Mouse (Mus musculus) embryonic facial prominence, embryonic 12.5 days (tissue): ENCODE data around the gene Tmprss13. TPM values are rescaled to one million over a fixed set of nuclear protein-coding genes. Genes with fewer than 3 reads are reported as not detected.

Experiments used
- ATAC-seq: fragments of 200-750 bp; cut with Nextera tagmentation; 2 replicates; pipeline ENCODE4 v1.8.0; 2017; ENCODE audit not compliant: insufficient number of reproducible peaks, insufficient read depth, low FRiP score, low TSS enrichment
- H3K27ac ChIP-seq: fragments of 300-500 bp; sonication (generic); 2 replicates; pipeline ENCODE4 v1.5.1; 2016; ENCODE audit warnings: mild to moderate bottlenecking
- H3K27me3 ChIP-seq: fragments of 300-500 bp; sonication (generic); 2 replicates; pipeline ENCODE4 v1.6.1; 2016; ENCODE audit warnings: mild to moderate bottlenecking, moderate library complexity
- H3K36me3 ChIP-seq: fragments of 300-500 bp; sonication (generic); 2 replicates; pipeline ENCODE4 v1.6.1; 2016; ENCODE audit warnings: mild to moderate bottlenecking
- H3K4me1 ChIP-seq: fragments of 300-500 bp; sonication (generic); 2 replicates; pipeline ENCODE4 v1.6.1; 2016
- H3K4me2 ChIP-seq: fragments of 300-500 bp; sonication (generic); replicated peaks from 2 replicates; pipeline ENCODE4 v1.6.1; 2016; ENCODE audit warnings: mild to moderate bottlenecking, moderate library complexity
- H3K4me3 ChIP-seq: fragments of 300-500 bp; sonication (generic); 2 replicates; pipeline ENCODE4 v1.5.1; 2016; ENCODE audit warnings: mild to moderate bottlenecking
- H3K9ac ChIP-seq: fragments of 300-500 bp; sonication (generic); 2 replicates; pipeline ENCODE4 v1.6.1; 2016; ENCODE audit warnings: mild to moderate bottlenecking, moderate library complexity
- H3K9me3 ChIP-seq: fragments of 300-500 bp; sonication (generic); 2 replicates; pipeline ENCODE4 v1.6.1; 2016; ENCODE audit warnings: mild to moderate bottlenecking, moderate library complexity
- WGBS: fragments of 180-500 bp; shearing (Covaris S2); methylation state at CpG from one replicate; pipeline ENCODE4 v1.1.7; 2016; 5-methylcytosine and 5-hydroxymethylcytosine counted together
- polyA plus RNA-seq: library from polyadenylated mRNA; unstranded; fragments of >200 nt; fragmentation: Nextera tagmentation; extraction: Ambion mirVana; gene quantifications from 2 replicates; pipeline ENCODE4 v1.2.1, GENCODE M21; 2016

Gene Tmprss13
- polyA plus RNA-seq, 1 experiment from 2014 or later: 0.81 TPM

DNA sequence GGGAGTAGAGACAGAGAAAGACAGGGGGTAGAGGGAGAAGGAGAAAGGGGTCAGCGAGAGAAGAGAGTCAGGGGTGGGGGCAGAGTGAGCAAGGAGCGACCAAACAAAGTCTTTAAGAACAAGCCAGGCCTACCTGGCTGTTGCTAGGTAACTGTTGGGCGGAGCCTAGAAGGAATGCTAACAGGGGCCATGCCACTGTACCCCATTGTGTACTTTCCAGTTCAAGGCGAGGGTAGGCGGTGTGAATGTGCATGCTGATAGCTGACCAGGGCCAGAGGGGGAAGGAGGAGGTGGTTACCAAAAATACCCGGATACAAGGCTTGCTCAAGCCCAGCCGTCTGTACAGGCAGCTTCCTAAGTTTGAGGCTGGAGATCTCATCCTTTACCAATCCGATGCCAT, 17.1 kb upstream of the Tmprss13 start:
- H3K9ac ChIP-seq: no peak overlapping the region
- no peak for ATAC-seq
- H3K4me2 ChIP-seq: no peak overlapping the region
- 89% methylated on average over 8 of the region's 8 CpGs for WGBS
- no peak overlapping the region for H3K4me3 ChIP-seq
- no peaks in the 10 kb centered on the region for H3K4me1 ChIP-seq
- H3K27ac ChIP-seq: no peak overlapping the region
- H3K9me3 ChIP-seq: no peaks in the 10 kb centered on the region
- no peaks in the 10 kb centered on the region for H3K27me3 ChIP-seq
- H3K36me3 ChIP-seq: no peaks in the 10 kb centered on the region

DNA sequence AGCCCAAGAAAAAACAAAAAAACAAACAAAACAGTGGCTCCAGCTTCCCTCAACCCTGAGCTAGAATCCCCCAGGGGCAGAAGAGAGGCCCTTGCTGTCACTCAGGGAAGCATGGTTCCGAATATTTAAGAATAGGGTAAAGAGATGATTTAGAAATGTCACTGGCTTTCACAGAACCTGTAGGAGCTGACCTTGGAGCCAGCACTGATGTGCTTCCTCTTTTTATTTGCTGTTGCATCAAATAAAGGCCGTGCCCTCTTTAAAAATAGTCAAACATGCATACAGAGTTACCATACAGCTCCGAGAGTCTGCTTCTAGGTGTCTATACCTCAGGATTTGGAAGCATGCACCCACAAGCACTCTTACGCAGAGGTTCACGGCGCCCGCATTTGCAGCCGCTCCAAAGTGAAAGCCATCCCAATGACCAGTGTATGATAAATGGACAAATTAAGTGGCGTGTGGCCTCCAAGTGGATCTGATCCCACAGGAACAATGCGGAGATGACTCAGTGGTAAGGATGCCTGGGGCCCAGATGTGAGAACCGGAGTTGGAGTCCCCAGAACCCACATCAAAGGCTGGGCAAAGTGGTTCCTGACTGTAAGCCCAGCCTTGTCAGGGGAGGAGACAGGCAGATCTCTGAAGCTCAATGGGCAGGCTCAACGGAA, 12.0 kb upstream of the Tmprss13 start:
- Histone ChIP-seq H3K9ac (no peak overlapping the region), H3K36me3 (no peaks in the 10 kb centered on the region), H3K4me3 (no peak overlapping the region), H3K27me3 (no peaks in the 10 kb centered on the region), H3K27ac (no peak overlapping the region), H3K4me1 (no peaks in the 10 kb centered on the region), H3K9me3 (no peaks in the 10 kb centered on the region), H3K4me2 (no peak overlapping the region)
- WGBS: 80% methylated on average over 12 of the region's 12 CpGs
- ATAC-seq: no peak

DNA sequence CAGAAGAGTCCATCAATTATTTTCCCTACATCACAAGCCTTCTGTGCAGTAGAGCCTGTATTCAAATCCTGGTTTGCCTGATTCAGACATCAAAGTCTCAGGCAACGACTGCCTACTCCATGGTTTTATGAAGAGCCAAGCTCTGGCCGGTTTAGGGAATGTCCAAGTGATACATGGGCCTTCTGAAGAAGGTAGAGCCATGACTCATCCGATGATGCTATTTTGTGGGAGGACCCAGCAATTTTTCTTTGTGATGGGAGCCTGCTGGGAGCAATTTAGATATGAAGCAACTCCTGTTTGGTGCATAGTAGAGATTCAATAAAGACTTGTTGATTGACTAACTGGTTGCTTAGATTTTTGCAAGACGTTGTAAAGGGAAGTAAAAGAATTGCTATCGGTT, 10.4 kb upstream of the Tmprss13 start:
- Histone ChIP-seq H3K27me3 (no peaks in the 10 kb centered on the region), H3K27ac (no peak overlapping the region), H3K4me2 (no peak overlapping the region), H3K9ac (no peak overlapping the region), H3K9me3 (no peaks in the 10 kb centered on the region), H3K4me1 (no peaks in the 10 kb centered on the region), H3K36me3 (no peaks in the 10 kb centered on the region), H3K4me3 (no peak overlapping the region)
- 87% methylated on average over 5 of the region's 5 CpGs for WGBS
- no peak for ATAC-seq

DNA sequence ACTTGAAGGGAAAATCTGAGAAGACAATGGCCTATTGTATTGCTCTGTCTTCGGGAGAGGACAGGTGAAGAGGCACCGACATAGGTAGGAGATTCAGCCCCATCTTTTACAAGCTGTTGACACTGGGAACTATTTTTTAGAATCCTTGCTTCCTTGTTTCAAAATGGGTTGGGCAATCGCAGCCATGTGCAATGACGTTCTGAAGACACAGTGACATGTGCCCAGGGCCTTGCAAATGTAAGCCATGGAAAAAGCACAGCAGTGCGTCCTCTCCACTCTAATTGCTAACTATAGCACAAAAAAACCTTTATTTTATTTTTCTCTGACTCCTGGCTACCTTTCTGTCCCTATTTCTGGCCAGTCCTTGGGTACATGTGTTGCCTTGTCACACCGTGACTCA, 7.0 kb upstream of the Tmprss13 start:
- Histone ChIP-seq H3K36me3 (no peaks in the 10 kb centered on the region), H3K9me3 (no peaks in the 10 kb centered on the region), H3K4me2 (no peak overlapping the region), H3K27me3 (no peaks in the 10 kb centered on the region), H3K4me3 (no peak overlapping the region), H3K4me1 (no peaks in the 10 kb centered on the region), H3K27ac (no peak overlapping the region), H3K9ac (no peak overlapping the region)
- no peak for ATAC-seq
- 86% methylated on average over 6 of the region's 6 CpGs for WGBS

DNA sequence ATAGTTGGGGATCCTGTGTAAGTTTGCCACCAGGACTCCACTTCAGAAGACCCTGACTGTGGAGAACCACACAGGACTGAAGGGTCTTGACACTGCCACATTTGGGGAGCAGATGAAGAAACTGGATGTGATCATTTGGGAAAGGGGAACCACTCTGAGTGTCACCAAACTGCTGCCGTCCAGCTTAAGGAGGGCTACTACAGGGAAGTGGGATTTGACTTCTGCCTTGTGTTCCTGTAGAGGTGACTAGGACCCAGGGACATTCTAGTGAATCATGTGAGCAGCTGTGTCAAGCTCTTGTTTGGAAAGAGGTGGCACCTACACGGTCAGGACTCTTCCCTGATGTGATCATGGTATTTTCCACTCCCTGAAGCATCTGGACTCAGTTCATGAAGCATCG, 5.0 kb upstream of the Tmprss13 start:
- Histone ChIP-seq H3K4me1 (no peaks in the 10 kb centered on the region), H3K36me3 (no peaks in the 10 kb centered on the region), H3K27me3 (peaks cover 3% of the 10 kb centered on the region), H3K9me3 (no peaks in the 10 kb centered on the region), H3K4me2 (no peak overlapping the region), H3K4me3 (no peak overlapping the region), H3K27ac (no peak overlapping the region), H3K9ac (no peak overlapping the region)
- 80% methylated on average over 3 of the region's 3 CpGs for WGBS
- ATAC-seq: no peak

DNA sequence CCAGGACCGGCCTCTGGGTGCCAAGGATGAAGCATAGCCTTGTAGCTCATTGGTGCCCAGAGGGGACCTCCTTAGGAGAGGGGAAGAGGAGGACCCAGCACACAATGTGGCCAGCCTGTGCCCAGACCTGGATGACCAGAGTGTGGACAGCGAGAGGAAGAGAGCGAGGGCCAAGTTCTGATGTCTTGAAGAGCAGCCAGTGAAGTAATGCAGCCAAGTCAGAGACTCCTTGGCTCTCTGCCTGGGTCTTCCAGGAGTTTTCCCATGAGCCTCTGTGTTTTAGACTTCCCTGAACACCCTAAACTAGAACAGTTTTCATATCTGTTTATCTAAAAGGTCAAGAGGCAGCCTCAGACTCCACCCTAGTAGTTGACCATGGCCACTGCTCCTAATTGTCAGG, 1.3 kb upstream of the Tmprss13 start:
- peaks cover 7% of the 10 kb centered on the region for H3K27me3 ChIP-seq
- no peaks in the 10 kb centered on the region for H3K4me1 ChIP-seq
- no peak overlapping the region for H3K27ac ChIP-seq
- 92% methylated on average over 3 of the region's 3 CpGs for WGBS
- no peak for ATAC-seq
- H3K36me3 ChIP-seq: no peaks in the 10 kb centered on the region
- H3K4me3 ChIP-seq: no peak overlapping the region
- H3K9ac ChIP-seq: no peak overlapping the region
- H3K4me2 ChIP-seq: no peak overlapping the region
- no peaks in the 10 kb centered on the region for H3K9me3 ChIP-seq

DNA sequence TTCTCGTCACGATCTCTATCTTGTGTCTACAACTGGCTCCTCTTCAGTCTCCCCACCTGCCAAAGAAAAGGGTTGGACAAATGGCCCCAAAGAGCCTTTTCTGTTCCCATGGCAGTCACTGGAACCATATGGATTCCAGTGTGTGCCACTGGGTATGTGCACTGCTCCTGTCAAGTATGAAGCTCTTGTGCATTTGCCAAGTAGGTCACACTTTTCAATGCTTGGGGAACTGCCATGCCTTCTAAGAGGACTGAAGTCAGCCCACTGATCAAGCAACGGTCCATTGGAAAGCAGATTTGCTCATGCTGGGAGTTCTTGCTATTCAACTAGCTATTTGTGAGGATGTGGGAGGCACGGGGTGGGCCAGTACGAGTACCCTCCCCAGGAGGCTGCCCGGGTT, 2.6 kb downstream of the Tmprss13 start:
- H3K4me1 ChIP-seq: no peaks in the 10 kb centered on the region
- H3K9me3 ChIP-seq: no peaks in the 10 kb centered on the region
- no peak overlapping the region for H3K4me2 ChIP-seq
- peaks cover 7% of the 10 kb centered on the region for H3K27me3 ChIP-seq
- H3K4me3 ChIP-seq: no peak overlapping the region
- H3K36me3 ChIP-seq: no peaks in the 10 kb centered on the region
- no peak overlapping the region for H3K27ac ChIP-seq
- no peak overlapping the region for H3K9ac ChIP-seq
- 82% methylated on average over 6 of the region's 6 CpGs for WGBS
- no peak for ATAC-seq

DNA sequence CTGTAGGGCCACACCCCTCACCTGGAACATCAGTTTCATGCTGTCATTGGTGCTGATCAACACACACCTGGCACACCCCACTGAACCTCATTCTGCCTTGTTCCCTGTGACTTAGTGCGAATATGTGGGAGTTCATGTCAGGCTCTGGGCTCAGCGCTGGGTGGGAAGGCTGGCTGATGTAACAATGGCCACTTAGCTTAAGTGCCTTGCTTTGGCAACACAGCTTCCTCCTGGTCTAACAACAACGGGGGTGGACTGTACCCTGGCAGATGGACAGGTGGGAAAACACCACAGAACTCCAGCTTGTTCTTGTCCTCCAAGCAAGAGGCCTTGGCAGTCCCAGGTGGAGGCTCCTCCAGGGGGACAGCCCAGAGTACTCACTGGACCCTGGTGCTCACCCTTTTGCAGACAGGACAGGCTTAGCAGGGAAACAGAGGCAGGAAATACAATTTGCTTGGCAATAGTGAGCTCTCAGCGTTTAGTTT, 3.1 kb downstream of the Tmprss13 start:
- Histone ChIP-seq H3K27ac (no peak overlapping the region), H3K4me1 (no peaks in the 10 kb centered on the region), H3K4me3 (no peak overlapping the region), H3K4me2 (no peak overlapping the region), H3K9ac (no peak overlapping the region), H3K27me3 (peaks cover 7% of the 10 kb centered on the region), H3K9me3 (no peaks in the 10 kb centered on the region), H3K36me3 (no peaks in the 10 kb centered on the region)
- WGBS: 82% methylated on average over 4 of the region's 4 CpGs
- ATAC-seq: no peak

DNA sequence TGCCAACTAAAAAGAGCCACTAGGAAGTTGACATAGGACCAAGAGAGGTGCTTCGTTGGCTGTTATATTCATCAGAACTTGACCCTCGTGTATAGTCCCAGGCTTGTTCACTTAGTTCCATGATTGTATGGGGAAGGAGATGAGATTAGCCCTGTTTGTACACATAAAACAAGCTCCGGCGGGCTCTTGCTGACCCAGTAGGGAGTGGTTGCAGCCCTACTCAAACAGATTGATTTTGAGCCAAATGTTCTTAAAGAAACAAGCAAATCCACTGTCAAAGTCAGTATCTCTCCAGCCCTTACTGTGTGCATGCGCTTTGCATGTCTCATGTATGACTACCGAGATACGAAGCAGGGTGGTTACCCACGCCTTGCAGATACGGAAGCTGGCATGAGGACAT, 7.5 kb downstream of the Tmprss13 start:
- ATAC-seq: no peak

DNA sequence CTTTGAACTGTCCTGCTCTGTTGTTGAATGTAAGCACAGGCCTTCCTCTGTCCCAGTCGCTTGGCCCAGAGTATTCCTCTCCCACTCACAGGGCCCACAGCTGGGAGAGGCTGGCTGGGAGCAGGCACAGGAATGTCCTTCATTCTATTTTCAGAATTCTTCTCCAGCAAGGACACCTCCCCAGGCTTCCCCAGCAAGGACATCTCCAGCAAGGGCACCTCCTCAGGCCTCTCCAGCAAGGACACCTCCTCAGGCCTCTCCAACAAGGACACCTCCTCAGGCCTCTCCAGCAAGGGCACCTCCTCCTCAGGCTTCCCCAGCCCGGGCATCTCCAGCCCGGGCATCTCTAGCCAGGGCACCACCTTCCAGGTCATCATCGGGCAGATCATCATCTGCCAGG, 9.4 kb downstream of the Tmprss13 start:
- WGBS: 88% methylated on average over 4 of the region's 4 CpGs
- ATAC-seq: no peak

More for the DNA sequence above, 7.5 kb downstream of the Tmprss13 start:
- Histone ChIP-seq H3K27me3 (no peaks in the 10 kb centered on the region), H3K4me2 (no peak overlapping the region), H3K36me3 (no peaks in the 10 kb centered on the region), H3K4me3 (no peak overlapping the region), H3K9ac (no peak overlapping the region), H3K27ac (no peak overlapping the region), H3K4me1 (no peaks in the 10 kb centered on the region), H3K9me3 (no peaks in the 10 kb centered on the region)
- 89% methylated on average over 9 of the region's 9 CpGs for WGBS

DNA sequence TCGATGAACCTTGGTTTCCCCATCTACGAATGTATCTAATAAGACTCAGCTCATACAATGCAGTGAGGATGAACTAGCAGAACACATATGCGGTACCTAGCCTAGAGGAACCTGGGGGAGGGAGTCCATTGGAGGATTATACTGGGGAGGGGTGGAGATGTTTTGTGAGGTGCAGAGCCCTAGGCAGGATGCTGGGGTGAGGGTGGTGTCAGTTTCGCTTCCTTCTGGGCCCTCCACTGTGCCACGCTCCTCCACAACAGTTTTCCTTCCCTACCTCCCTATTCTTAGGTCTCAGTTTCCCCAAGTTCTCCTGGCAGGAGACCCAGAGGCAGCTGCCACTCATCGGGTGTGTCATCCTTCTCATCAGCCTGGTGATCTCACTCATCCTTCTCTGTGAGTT, 10.7 kb downstream of the Tmprss13 start:
- Histone ChIP-seq H3K9ac (no peak overlapping the region), H3K36me3 (no peaks in the 10 kb centered on the region), H3K4me1 (no peaks in the 10 kb centered on the region), H3K4me3 (no peak overlapping the region), H3K27ac (no peak overlapping the region), H3K9me3 (no peaks in the 10 kb centered on the region), H3K4me2 (no peak overlapping the region), H3K27me3 (peaks cover 3% of the 10 kb centered on the region; the same call in 1 of the 2 replicates)
- ATAC-seq: no peak
- 87% methylated on average over 6 of the region's 6 CpGs for WGBS

More for the DNA sequence above, 9.4 kb downstream of the Tmprss13 start:
- Histone ChIP-seq H3K4me2 (no peak overlapping the region), H3K4me3 (no peak overlapping the region), H3K36me3 (no peaks in the 10 kb centered on the region), H3K27me3 (peaks cover 2% of the 10 kb centered on the region; the same call in 1 of the 2 replicates), H3K9me3 (no peaks in the 10 kb centered on the region), H3K4me1 (no peaks in the 10 kb centered on the region), H3K27ac (no peak overlapping the region), H3K9ac (no peak overlapping the region)

DNA sequence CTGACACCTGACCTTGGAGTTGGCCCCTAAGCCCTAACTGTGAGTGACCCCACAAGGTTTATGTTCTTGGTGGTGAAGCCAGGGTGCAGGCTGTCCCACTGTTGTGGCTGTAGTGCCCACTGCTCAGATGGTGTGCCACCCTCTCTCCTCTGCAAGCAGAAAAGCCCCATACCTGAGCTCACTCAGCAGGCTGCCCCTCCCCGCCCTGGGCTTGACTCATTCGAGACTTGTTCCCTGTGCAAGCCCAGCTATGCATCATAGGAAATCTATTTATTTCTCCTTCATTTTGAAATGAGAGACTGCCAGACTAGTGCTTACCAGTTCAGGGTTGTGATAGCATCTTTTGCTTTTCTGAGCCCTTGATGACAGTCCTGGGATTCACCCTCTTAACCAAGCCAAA, 18.5 kb downstream of the Tmprss13 start:
- Histone ChIP-seq H3K27me3 (peaks cover 3% of the 10 kb centered on the region; the same call in 1 of the 2 replicates), H3K9ac (no peak overlapping the region), H3K36me3 (no peaks in the 10 kb centered on the region), H3K9me3 (no peaks in the 10 kb centered on the region), H3K4me3 (no peak overlapping the region), H3K4me2 (no peak overlapping the region), H3K4me1 (no peaks in the 10 kb centered on the region), H3K27ac (no peak overlapping the region)
- 81% methylated on average over 2 of the region's 2 CpGs for WGBS
- ATAC-seq: no peak
